In genomic region chr5:91797362-91797761, GRCm38 (mm10) we compare ENCODE assay signal across 16 mouse cellular contexts.
"Had no signal": no experiment of that assay in that cellular context is flagged by ENCODE, and none has a peak within 500 bp of the region (broad histone marks: within the 10 kb centered on the region; RNA-seq: fewer than 3 reads in every experiment).

No protein-coding gene starts in this region.

- H3K9ac ChIP-seq: lung, embryonic 15.5 days; midbrain, embryonic 12.5 days; neural tube, embryonic 12.5 days; stomach, embryonic 15.5 days had no signal

- H3K4me3 ChIP-seq: lung, embryonic 15.5 days; megakaryocyte, embryonic 14.5 days; midbrain, embryonic 12.5 days; neural tube, embryonic 12.5 days; stomach, embryonic 15.5 days had no signal

- ATAC-seq: lung, postnatal 0 days had no signal

- H3K4me1 ChIP-seq: lung, embryonic 15.5 days; midbrain, embryonic 12.5 days; neural tube, embryonic 12.5 days; stomach, embryonic 15.5 days had no signal

- H3K4me2 ChIP-seq: lung, embryonic 15.5 days; midbrain, embryonic 12.5 days; neural tube, embryonic 12.5 days; stomach, embryonic 15.5 days had no signal

- DNase-seq: lung, adult 2 months; lung, postnatal 14 days; lung, postnatal 36 days; midbrain, embryonic 14.5 days; right cerebral cortex, postnatal 14 days; thymus, adult 2 months; thymus, postnatal 25 days; thymus, postnatal 4 days had no signal

- H3K36me3 ChIP-seq: lung, embryonic 15.5 days; midbrain, embryonic 12.5 days; neural tube, embryonic 12.5 days; stomach, embryonic 15.5 days had no signal

- H3K27ac ChIP-seq: lung, embryonic 15.5 days; macrophage; midbrain, embryonic 12.5 days; neural tube, embryonic 12.5 days; stomach, embryonic 15.5 days; stomach, postnatal 0 days had no signal

- H3K27me3 ChIP-seq: lung, embryonic 15.5 days; midbrain, embryonic 12.5 days; neural tube, embryonic 12.5 days; stomach, embryonic 15.5 days had no signal

- H3K9me3 ChIP-seq: lung, embryonic 15.5 days; midbrain, embryonic 12.5 days; neural tube, embryonic 12.5 days; stomach, embryonic 15.5 days had no signal
